Mouse (Mus musculus) G1E (cell line): ENCODE results near the gene Zbtb17.

Source experiments
- CTCF ChIP-seq: IDR thresholded peaks from 2 replicates; pipeline ENCODE4 v1.5.1; 2012; ENCODE audit warnings: low read depth, low read length, inconsistent platforms, mixed read lengths
- GATA1 ChIP-seq: IDR thresholded peaks from 2 replicates; pipeline ENCODE4 v1.6.1; 2012; ENCODE audit warnings: borderline replicate concordance, low read length, inconsistent platforms, mixed read lengths
- GATA2 ChIP-seq: IDR thresholded peaks from 2 replicates; pipeline ENCODE4 v1.6.1; 2012; ENCODE audit warnings: low read depth, low read length, inconsistent platforms, borderline replicate concordance
- POLR2AphosphoS5 ChIP-seq: IDR thresholded peaks from 2 replicates; pipeline ENCODE4 v1.6.1; 2012; ENCODE audit warnings: low read depth, low read length, inconsistent platforms; ENCODE audit not compliant: insufficient replicate concordance
- TAL1 ChIP-seq: conservative IDR thresholded peaks from 2 replicates; pipeline ENCODE4 v1.6.1; 2012; ENCODE audit warnings: low read depth, low read length, inconsistent platforms, mixed read lengths

DNA sequence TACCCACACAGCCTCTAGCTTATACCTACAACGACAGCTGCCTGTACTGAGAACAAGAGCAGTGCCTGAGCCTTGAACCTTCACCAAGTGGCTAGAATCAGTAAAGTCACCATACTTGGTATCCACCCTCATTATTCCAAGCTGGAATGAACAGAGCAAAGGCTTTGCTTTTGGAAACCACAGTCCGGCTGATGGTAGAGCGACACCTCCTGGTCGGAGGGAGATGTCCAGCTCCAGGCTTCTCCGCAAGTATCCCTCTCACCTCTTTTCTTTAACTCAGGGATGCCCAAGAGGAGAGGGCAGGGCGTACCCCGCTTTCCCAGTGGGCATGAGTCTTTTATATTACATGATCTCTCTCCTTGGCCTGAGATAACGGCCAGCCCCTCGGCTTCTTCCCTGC is 14.6 kb upstream of the Zbtb17 start:
- 0 out of 2 replicates have a peak, but pooled peaks have one; percentile 23 for TF ChIP-seq CTCF
- TF ChIP-seq GATA1: no peak
- TF ChIP-seq TAL1: no peak
- no peak for TF ChIP-seq GATA2
- TF ChIP-seq POLR2AphosphoS5: no peak
